Mouse (Mus musculus): ENCODE measurements around the gene Mmp28.

DNA sequence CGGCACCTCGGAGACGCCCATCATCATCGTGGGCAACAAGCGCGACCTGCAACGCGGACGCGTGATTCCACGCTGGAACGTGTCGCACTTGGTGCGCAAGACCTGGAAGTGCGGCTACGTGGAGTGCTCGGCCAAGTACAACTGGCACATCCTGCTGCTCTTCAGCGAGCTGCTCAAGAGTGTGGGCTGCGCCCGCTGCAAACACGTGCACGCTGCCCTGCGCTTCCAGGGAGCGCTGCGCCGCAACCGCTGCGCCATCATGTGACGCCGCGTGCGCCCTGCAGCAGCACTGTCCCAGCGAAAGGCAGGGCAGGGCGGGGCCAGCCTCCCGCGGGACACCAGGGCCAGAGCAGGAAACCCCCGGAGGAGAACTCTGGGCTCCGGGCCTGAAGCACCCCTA, 44.3 kb downstream of the Mmp28 start:
- TF ChIP-seq CTCF (IDR thresholded peaks at IDR 0.05; ENCODE audit: borderline replicate concordance, insufficient read depth, low read depth, low read length) (no peak), POLR2A (IDR thresholded peaks at IDR 0.05; ENCODE audit: borderline replicate concordance, insufficient read depth, low read length) (no peak)
